Mouse (Mus musculus) CH12.LX (cell line): ENCODE results near the gene Srcin1. TPM values are rescaled to one million over a fixed set of nuclear protein-coding genes. Genes with fewer than 3 reads are reported as not detected.

Source experiments
- DNase-seq: peaks from one replicate; pipeline ENCODE4 v3.0.0-alpha.2; 2013; ENCODE audit errors: extremely low read depth
- H3K27ac ChIP-seq: 2 replicates; pipeline ENCODE4 v1.5.1; 2012; ENCODE audit warnings: low read depth, mild to moderate bottlenecking, control low read depth, moderate library complexity; ENCODE audit not compliant: insufficient read depth
- H3K27me3 ChIP-seq: replicated peaks from 2 replicates; pipeline ENCODE3; 2012; ENCODE audit warnings: inconsistent platforms
- H3K36me3 ChIP-seq, 2 experiments: replicated peaks in 1 of 2; 2 replicates each; pipeline versions ENCODE3 to v1.6.1; 2012; ENCODE audit warnings: inconsistent platforms in 1 of 2, low read length in 1 of 2, mild to moderate bottlenecking in 1 of 2, mixed read lengths in 1 of 2, moderate library complexity in 1 of 2; ENCODE audit not compliant: control insufficient read depth in 1 of 2, insufficient read depth in 1 of 2
- H3K4me1 ChIP-seq, 2 experiments: 2 replicates each; pipeline ENCODE4 v1.6.1; 2012; ENCODE audit warnings: inconsistent platforms in 1 of 2, moderate library complexity in 1 of 2; ENCODE audit not compliant: insufficient read depth in 2 of 2, control insufficient read depth in 1 of 2
- H3K4me2 ChIP-seq: 2 replicates; pipeline ENCODE4 v1.6.1; 2012; ENCODE audit warnings: low read depth, mild to moderate bottlenecking, control low read depth; ENCODE audit not compliant: poor library complexity, insufficient read depth, severe bottlenecking
- H3K4me3 ChIP-seq, 3 experiments: fragments of 150-350 bp in 1 of 3; sonication (generic) in 1 of 3; replicated peaks in 1 of 3; 2 replicates each; pipeline versions ENCODE3 to v1.5.1; 2011 to 2012; ENCODE audit warnings: low read depth in 2 of 3, low read length in 2 of 3, mild to moderate bottlenecking in 2 of 3, moderate library complexity in 2 of 3, control low read depth in 1 of 3, improper control_type of control experiment in 1 of 3, inconsistent platforms in 1 of 3, mixed read lengths in 1 of 3; ENCODE audit not compliant: poor library complexity in 1 of 3
- H3K79me2 ChIP-seq: replicated peaks from 2 replicates; pipeline ENCODE4 v1.6.1; 2012; ENCODE audit warnings: mild to moderate bottlenecking, moderate library complexity; ENCODE audit not compliant: control insufficient read depth, poor library complexity, insufficient read depth, severe bottlenecking; ENCODE audit errors: extremely low read depth
- H3K9ac ChIP-seq: 2 replicates; pipeline ENCODE4 v1.6.1; 2012; ENCODE audit warnings: low read depth, mild to moderate bottlenecking, control low read depth, moderate library complexity; ENCODE audit not compliant: insufficient read depth
- H3K9me3 ChIP-seq: replicated peaks from 2 replicates; pipeline ENCODE3; 2012; ENCODE audit warnings: low read length, inconsistent platforms, mixed read lengths
- BHLHE40 ChIP-seq: IDR thresholded peaks from 2 replicates; pipeline ENCODE4 v1.6.1; 2011; ENCODE audit warnings: mild to moderate bottlenecking, low read depth, low read length, improper control_type of control experiment
- CHD1 ChIP-seq: IDR thresholded peaks from 2 replicates; pipeline ENCODE4 v1.6.1; 2012; ENCODE audit warnings: low read depth, low read length, improper control_type of control experiment, inconsistent platforms
- CHD2 ChIP-seq: IDR thresholded peaks from 2 replicates; pipeline ENCODE4 v1.6.1; 2011; ENCODE audit warnings: low read length, improper control_type of control experiment
- CTCF ChIP-seq, 2 experiments: IDR thresholded peaks in 1 of 2; conservative IDR thresholded peaks in 1 of 2; 2 replicates each; pipeline ENCODE4 v1.5.1; 2011 to 2012; ENCODE audit warnings: low read depth in 2 of 2, low read length in 2 of 2, improper control_type of control experiment in 1 of 2, inconsistent platforms in 1 of 2, mild to moderate bottlenecking in 1 of 2, moderate library complexity in 1 of 2
- E2F4 ChIP-seq: IDR thresholded peaks from 2 replicates; pipeline ENCODE4 v1.6.1; 2011; ENCODE audit warnings: low read depth, low read length, improper control_type of control experiment; ENCODE audit not compliant: insufficient replicate concordance
- ELF1 ChIP-seq: IDR thresholded peaks from 2 replicates; pipeline ENCODE4 v1.6.1; 2014; ENCODE audit warnings: low read depth, mild to moderate bottlenecking, inconsistent platforms, low read length, improper control_type of control experiment
- EP300 ChIP-seq: IDR thresholded peaks from 2 replicates; pipeline ENCODE4 v1.6.1; 2011; ENCODE audit warnings: low read length, improper control_type of control experiment
- ETS1 ChIP-seq: conservative IDR thresholded peaks from 2 replicates; pipeline ENCODE4 v1.6.1; 2012; ENCODE audit warnings: low read depth, mild to moderate bottlenecking, inconsistent platforms, low read length, improper control_type of control experiment, moderate library complexity
- GABPA ChIP-seq: IDR thresholded peaks from 2 replicates; pipeline ENCODE4 v1.6.1; 2012; ENCODE audit warnings: low read depth, low read length, improper control_type of control experiment, inconsistent platforms; ENCODE audit not compliant: insufficient replicate concordance
- JUN ChIP-seq: IDR thresholded peaks from 2 replicates; pipeline ENCODE4 v1.6.1; 2011; ENCODE audit warnings: low read depth, mild to moderate bottlenecking, low read length, improper control_type of control experiment, moderate library complexity; ENCODE audit not compliant: insufficient read depth
- JUND ChIP-seq: conservative IDR thresholded peaks from 2 replicates; pipeline ENCODE4 v1.6.1; 2011; ENCODE audit warnings: low read depth, low read length, improper control_type of control experiment
- MAFK ChIP-seq: IDR thresholded peaks from 2 replicates; pipeline ENCODE4 v1.6.1; 2011; ENCODE audit warnings: low read length, improper control_type of control experiment; ENCODE audit not compliant: insufficient replicate concordance
- MAX ChIP-seq: IDR thresholded peaks from 2 replicates; pipeline ENCODE4 v1.6.1; 2011; ENCODE audit warnings: low read length, improper control_type of control experiment
- MAZ ChIP-seq: IDR thresholded peaks from 2 replicates; pipeline ENCODE4 v1.6.1; 2012; ENCODE audit warnings: low read depth, mild to moderate bottlenecking, inconsistent platforms, low read length, improper control_type of control experiment, moderate library complexity
- MEF2A ChIP-seq: IDR thresholded peaks from 2 replicates; pipeline ENCODE4 v1.6.1; 2014; ENCODE audit warnings: low read depth, mild to moderate bottlenecking, inconsistent platforms, low read length, improper control_type of control experiment, borderline replicate concordance
- MYC ChIP-seq: IDR thresholded peaks from 2 replicates; pipeline ENCODE4 v1.6.1; 2011; ENCODE audit warnings: low read depth, mild to moderate bottlenecking, improper control_type of control experiment, low read length
- NELFE ChIP-seq: IDR thresholded peaks from 2 replicates; pipeline ENCODE4 v1.6.1; 2011; ENCODE audit warnings: low read depth, low read length, improper control_type of control experiment
- NRF1 ChIP-seq: IDR thresholded peaks from 2 replicates; pipeline ENCODE4 v1.6.1; 2014; ENCODE audit warnings: low read depth, mild to moderate bottlenecking, inconsistent platforms, low read length, improper control_type of control experiment, moderate library complexity
- POLR2AphosphoS2 ChIP-seq: IDR thresholded peaks from 2 replicates; pipeline ENCODE4 v1.6.1; 2011; ENCODE audit warnings: low read depth, low read length, improper control_type of control experiment
- SIN3A ChIP-seq: IDR thresholded peaks from 2 replicates; pipeline ENCODE4 v1.6.1; 2012; ENCODE audit warnings: low read length, improper control_type of control experiment, inconsistent platforms
- TBP ChIP-seq: conservative IDR thresholded peaks from 2 replicates; pipeline ENCODE4 v1.6.1; 2011; ENCODE audit warnings: low read depth, low read length, improper control_type of control experiment
- TCF12 ChIP-seq: IDR thresholded peaks from 2 replicates; pipeline ENCODE4 v1.6.1; 2014; ENCODE audit warnings: low read depth, mild to moderate bottlenecking, inconsistent platforms, low read length, improper control_type of control experiment
- UBTF ChIP-seq: IDR thresholded peaks from 2 replicates; pipeline ENCODE4 v1.6.1; 2012; ENCODE audit warnings: low read depth, mild to moderate bottlenecking, inconsistent platforms, low read length, improper control_type of control experiment, moderate library complexity
- USF1 ChIP-seq: IDR thresholded peaks from 2 replicates; pipeline ENCODE4 v1.6.1; 2014; ENCODE audit warnings: low read depth, mild to moderate bottlenecking, inconsistent platforms, low read length, improper control_type of control experiment
- ZNF384 ChIP-seq: IDR thresholded peaks from 2 replicates; pipeline ENCODE4 v1.6.1; 2012; ENCODE audit warnings: low read depth, low read length, improper control_type of control experiment, inconsistent platforms
- dilution Hi-C: fragments of 300-500 bp; cut with MboI; formaldehyde crosslinking; loops from 2 replicates; pipeline ENCODE4 v1.14.3; 2020; ENCODE audit warnings: low sequenced_read_pairs; ENCODE audit not compliant: extremely low pct_unique_long_range_greater_than_20kb, extremely low pct_ligation_motif_present
- in situ Hi-C: fragments of 300-500 bp; cut with MboI; formaldehyde crosslinking; loops from 3 replicates; pipeline ENCODE4 v1.14.3; 2019; ENCODE audit warnings: low sequenced_read_pairs, low pct_ligation_motif_present, low pct_unique_long_range_greater_than_20kb, mixed read lengths
- polyA plus RNA-seq: library from polyadenylated mRNA; unstranded; fragments of >175 nt; gene quantifications from 2 replicates; pipeline ENCODE4 v1.2.1, GENCODE M21; 2012; ENCODE audit warnings: low read depth; ENCODE audit not compliant: insufficient read length
- total RNA-seq, 2 experiments: library from RNA; depleted of rRNA; stranded (reverse); fragments of 300-350 nt in 1 of 2; fragments of >200 nt in 1 of 2; gene quantifications; 2 replicates each; pipeline ENCODE4 v1.2.3; 2012 to 2014

Srcin1 gene
- total and polyA plus RNA-seq, 3 experiments, result 0.08 to 0.09 TPM; not detected in 1

DNA sequence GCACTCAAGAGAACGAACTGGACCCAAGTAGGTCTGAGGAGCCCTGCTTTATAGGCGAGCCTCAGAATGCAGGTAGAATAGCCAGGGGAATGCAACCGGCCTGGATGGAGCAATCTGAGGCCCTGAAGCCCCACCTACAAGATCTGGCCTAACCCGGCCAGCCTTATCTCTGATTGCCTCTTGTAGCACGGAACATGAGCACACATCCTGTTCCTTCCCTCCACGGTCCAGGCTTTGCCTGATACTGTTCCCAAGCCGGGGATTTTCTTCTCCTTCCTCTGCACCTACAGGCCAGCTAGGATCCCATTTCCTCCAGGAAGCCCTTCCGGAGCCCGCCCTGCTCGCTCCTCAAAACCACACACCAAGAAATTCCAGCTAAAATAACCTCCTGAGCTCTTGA is 9.9 kb upstream of the Srcin1 start:
- Histone ChIP-seq H3K27me3 (peaks cover 30% of the 10 kb centered on the region), H3K9ac (no peak overlapping the region), H3K36me3 (no peaks in the 10 kb centered on the region), H3K9me3 (peaks cover 3% of the 10 kb centered on the region), H3K79me2 (no peaks in the 10 kb centered on the region), H3K4me2 (no peak overlapping the region), H3K27ac (no peak overlapping the region), H3K4me3 (no peak overlapping the region), H3K4me1 (peaks cover 3 to 14% of the 10 kb centered on the region in 2 experiments; a peak in 3 of 4 replicates)
- no peak for DNase-seq
- dilution Hi-C loops (no loop called here), in situ Hi-C loops (no loop called here)
- TF ChIP-seq SIN3A (no peak), NELFE (no peak), ETS1 (no peak), TBP (no peak), JUN (no peak), MAFK (no peak), EP300 (no peak), CTCF (conservative IDR thresholded peaks at IDR 0.05 in 1 of 2, IDR thresholded peaks at IDR 0.05 in 1 of 2; ENCODE audit: low read depth in 2 of 2, low read length in 2 of 2) (no peak), MAZ (no peak), TCF12 (no peak), ZNF384 (no peak), USF1 (no peak), ELF1 (no peak), JUND (no peak), NRF1 (no peak)

DNA sequence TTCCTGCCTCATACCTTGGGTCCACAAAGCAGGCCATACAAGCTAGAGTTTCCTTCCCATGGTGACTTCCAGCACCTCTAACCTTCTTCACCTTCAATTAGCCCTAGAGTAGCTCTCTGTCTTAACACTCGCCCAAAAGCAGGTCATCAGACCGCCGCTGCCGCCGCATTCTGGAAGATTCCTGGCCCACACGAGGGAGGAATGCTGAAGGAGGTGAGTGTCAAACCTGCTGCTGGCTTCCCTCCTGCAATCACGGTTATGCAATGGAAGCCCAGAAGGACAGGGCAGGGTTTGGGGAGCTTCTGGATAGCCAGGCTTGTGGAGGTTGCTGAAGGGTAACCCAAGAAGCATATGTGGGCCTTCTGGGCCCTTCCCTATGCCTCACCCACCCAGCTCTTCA is 8.5 kb upstream of the Srcin1 start:
- TF ChIP-seq E2F4, result no peak
- TF ChIP-seq TBP, result no peak
- TF ChIP-seq BHLHE40, result no peak
- TF ChIP-seq ZNF384, result no peak
- TF ChIP-seq CHD1, result no peak
- no peak for TF ChIP-seq GABPA
- no peak for TF ChIP-seq POLR2AphosphoS2
- TF ChIP-seq MYC, result no peak
- TF ChIP-seq CHD2, result no peak
- TF ChIP-seq ETS1, result no peak
- no peak for TF ChIP-seq MAX
- TF ChIP-seq JUN, result no peak
- TF ChIP-seq UBTF, result no peak
- no peak for TF ChIP-seq JUND
- no peak for TF ChIP-seq USF1
- no peak for TF ChIP-seq MEF2A
- TF ChIP-seq TCF12, result no peak
- no peak for TF ChIP-seq NRF1
- H3K27me3 ChIP-seq, result peaks cover 43% of the 10 kb centered on the region
- no peaks in the 10 kb centered on the region for H3K36me3 ChIP-seq
- H3K27ac ChIP-seq, result no peak overlapping the region
- no peak for DNase-seq
- no peak overlapping the region for H3K9ac ChIP-seq
- dilution Hi-C loops, result no loop called here
- H3K4me1 ChIP-seq, result peaks cover 3 to 8% of the 10 kb centered on the region in 2 experiments; a peak in 3 of 4 replicates
- H3K4me2 ChIP-seq, result no peak overlapping the region
- peaks cover 3% of the 10 kb centered on the region for H3K9me3 ChIP-seq
- in situ Hi-C loops, result no loop called here
- H3K79me2 ChIP-seq, result no peaks in the 10 kb centered on the region
- H3K4me3 ChIP-seq, result no peak overlapping the region
